Mouse (Mus musculus) bone marrow macrophage, adult 2 months (primary cell): Measurements from ENCODE around the gene Twnk.

Source experiments
- CTCF ChIP-seq: IDR thresholded peaks from 2 replicates; pipeline ENCODE4 v1.5.1; 2012; ENCODE audit warnings: low read depth, mild to moderate bottlenecking, low read length, moderate library complexity
- POLR2A ChIP-seq: IDR thresholded peaks from 2 replicates; pipeline ENCODE4 v1.6.1; 2012; ENCODE audit warnings: mild to moderate bottlenecking, low read depth, low read length, borderline replicate concordance

GRCm38 (mm10) chr19:45058841-45059240, 53.4 kb downstream of the Twnk start:
- TF ChIP-seq CTCF (no peak), POLR2A (no peak)
